Mouse (Mus musculus) mature B cell (primary cell): Measurements from ENCODE around the gene Gm14569.

Experiments
- in situ Hi-C: fragments of 300-500 bp; cut with MboI; formaldehyde crosslinking; loops from 2 replicates; pipeline ENCODE4 v1.14.3; 2019

Gm14569 gene

DNA sequence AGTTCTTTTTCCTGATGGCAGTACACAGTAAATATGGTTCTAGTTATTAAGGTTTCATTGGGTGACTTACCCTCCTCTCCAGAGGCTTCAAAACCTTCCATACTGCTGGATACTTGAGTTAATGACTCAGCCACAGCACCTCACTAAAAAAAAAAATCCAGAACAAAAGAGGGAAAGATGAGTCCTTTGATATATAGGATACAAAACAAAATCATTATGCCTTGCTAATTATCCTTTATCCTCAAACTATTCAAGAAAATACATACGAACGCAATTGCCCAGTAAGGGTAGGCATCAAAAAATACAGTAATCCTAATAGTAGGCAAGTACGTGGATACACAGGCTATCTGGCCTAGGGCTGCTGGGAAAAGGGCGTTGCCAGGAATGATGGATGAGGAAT, at the start of gene Gm14569:
Gene Gm14569, minus strand, starts transcription at position 101 of the 400 bp plus-strand sequence.
- in situ Hi-C loops: no loop called here

DNA sequence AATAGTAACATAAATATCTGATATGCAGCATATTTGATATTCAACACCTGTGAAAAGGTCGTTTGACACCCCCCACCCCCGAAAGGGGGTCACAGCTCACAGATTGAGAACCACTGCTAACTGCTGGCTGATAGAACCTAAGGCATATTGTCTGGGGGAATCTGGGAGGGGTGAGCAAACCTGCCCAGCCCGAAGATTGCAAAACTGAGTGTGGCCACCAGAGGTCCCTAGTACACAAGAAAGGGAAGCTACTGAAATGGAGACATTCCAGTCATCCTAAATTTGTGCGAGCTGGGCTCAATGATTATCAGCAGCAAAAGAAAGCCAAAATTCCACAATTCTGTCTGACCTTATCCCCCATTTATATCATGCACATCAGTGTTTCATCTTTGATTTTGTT, 42.9 kb upstream of the Gm14569 start:
- in situ Hi-C loops: no loop called here

DNA sequence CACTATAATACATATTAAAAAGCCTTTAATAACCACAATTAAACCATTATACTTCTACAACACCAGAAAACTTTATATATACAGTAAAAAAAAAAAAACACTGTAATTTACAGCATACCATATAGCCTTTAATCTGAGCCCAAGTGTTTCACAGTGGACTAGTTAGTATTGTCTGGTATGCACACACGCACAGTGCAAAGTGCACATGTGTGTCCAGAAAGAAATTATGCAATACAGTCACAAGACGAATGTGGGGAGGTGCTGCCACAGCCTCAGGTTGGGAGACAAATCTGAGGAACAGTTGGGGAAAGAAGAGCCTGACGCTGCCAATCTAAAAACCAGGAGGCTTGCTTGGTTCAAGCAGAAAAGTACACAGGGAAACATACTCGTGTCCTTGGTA, 42.1 kb upstream of the Gm14569 start:
- in situ Hi-C loops: no loop called here

DNA sequence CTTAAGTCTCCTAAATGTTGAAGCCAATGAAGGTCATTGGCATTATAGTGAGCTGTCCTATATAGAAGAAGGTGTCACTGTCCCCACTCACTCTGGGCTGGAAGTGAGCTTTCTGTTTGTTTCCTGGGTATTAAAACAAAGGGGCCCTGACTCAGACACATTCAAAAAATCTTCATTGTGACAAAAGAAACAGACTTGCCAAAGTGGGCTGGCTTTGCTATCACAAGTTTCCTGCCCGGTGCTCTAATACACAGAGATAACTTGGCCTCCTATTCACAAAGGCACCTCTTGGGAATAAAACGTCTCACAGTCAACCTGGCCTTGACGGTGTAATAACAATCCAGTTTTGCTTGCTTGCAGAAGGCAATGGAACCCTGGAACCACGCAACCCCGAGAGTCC, 38.6 kb upstream of the Gm14569 start:
- in situ Hi-C loops: no loop called here

DNA sequence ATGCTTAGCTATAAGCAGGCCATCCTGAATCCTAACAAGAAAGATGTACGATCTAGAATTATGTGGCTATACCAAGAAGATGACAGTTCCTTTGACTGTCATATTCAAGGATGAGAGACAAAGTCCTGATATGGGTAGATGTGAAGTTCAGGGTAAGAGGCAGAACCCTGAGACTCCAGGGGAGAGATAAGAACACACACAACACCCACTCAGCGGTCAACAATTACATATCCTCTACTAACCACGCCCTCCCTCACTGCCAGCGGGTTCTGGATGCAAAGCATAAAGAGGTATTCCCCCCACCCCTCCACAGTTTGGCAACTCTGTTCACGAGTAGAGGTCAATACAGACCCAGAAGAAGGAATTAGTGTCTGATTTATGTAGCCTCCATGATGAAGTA, 32.1 kb upstream of the Gm14569 start:
- in situ Hi-C loops: no loop called here

DNA sequence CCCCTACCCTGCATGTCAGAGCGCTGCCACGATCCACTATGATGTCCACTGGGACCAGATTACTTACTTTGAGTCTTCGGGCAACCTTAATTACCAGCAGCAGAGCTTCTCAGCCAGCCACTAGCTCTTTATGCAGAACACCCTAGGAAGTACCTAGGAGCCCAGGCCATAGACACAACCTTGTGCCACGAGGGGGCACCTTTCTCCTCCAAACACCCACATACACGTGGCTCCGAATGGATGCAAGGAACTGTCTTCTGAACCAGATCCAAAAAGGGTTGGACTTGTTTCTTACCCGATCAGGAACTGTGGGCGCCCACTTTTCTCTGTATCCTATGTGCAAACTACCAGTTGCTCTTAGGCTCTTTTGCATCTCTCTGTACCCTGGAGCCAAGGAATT, 22.1 kb upstream of the Gm14569 start:
- in situ Hi-C loops: no loop called here

DNA sequence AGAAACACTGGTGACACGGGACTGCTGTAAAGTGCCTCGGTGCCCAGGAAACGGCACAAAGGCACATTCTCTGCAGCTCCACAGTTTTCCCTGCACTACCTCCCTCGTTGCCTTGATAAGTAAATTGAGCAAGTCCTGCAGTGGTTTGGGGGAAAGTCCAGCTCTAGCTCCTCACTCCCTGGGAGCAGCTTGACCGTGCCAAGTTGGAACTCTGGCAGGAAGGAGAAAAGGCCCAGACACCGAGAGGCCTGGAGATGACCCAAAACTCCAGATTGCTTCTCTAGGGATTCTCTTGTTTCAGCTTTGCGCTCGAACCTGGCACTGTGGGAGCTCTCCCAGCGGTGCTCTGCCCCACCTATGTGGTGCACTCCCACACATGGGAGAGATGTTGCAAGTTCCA, 21.6 kb upstream of the Gm14569 start:
- in situ Hi-C loops: no loop called here

DNA sequence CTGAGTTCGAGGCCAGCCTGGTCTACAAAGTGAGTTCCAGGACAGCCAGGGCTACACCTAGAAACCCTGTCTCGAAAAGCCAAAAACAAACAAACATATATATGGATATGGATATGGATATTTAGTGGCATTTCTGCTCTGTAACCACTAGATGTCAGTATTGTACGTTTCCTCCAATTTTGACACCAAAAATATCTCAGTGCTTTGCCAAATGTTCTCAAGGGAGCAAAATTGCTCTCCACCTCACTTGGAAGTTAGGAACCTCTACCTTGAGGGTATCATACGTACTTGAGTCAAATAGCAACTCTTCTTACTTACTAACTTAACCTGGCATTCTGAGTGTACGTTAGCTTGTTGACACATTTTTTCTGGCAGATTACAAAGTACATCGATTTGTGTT, 15.2 kb upstream of the Gm14569 start:
- in situ Hi-C loops: no loop called here

DNA sequence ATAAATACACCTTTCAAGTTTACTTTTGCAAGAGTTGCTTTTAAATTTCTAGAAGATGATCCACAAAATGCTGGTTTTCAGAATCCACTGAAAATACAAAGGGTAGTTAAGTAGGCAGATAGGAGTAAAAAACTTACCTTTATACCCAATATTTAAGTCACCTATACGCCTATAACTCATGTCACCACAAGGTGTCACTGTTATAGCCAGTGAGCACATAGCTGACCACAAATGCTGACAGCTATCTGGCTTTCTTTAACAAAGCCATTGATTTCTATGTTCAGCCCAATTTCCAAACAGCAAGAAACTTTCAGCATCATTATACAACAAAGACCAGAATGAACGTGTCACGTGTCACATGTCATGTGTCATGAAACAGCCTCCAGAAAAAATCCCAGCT, 2.1 kb downstream of the Gm14569 start:
- in situ Hi-C loops: no loop called here

DNA sequence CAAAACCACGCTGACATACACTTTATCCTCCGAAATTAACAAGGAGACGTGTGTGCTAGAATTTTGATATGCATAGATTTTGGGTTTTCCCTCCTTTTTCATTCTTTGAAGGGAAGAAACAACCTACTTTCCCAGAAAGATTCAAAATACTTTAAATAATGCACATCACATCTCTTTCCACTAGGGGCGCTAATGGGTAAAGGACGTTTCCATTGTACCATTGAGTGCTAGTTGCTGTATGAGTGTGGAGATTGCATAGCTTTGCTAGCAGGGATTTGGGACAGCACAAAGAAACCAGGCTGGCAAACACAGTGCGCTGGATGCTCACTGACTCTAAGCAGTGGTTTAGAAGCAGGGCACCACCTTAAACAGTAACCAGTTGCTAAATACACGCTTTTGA, 3.6 kb downstream of the Gm14569 start:
- in situ Hi-C loops: no loop called here

DNA sequence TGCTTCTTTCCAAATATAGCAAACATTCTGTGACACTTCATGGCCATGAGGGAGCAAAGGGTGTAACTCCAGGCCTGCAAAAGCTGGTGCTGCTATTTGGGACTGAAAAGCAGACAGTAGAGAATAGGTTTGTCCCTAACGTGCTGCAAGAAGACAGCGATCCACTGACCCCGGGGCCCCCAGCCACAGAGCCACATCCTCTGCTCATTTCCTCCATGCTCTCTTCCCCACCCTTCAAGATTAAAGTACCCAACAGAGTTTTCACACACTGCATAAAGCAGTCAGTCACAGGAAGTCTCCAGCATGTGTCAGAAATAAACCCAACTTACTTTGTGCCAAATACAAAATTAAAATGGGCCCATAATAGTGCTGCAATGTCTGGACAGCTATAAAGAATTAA, 16.8 kb downstream of the Gm14569 start:
- in situ Hi-C loops: no loop called here

DNA sequence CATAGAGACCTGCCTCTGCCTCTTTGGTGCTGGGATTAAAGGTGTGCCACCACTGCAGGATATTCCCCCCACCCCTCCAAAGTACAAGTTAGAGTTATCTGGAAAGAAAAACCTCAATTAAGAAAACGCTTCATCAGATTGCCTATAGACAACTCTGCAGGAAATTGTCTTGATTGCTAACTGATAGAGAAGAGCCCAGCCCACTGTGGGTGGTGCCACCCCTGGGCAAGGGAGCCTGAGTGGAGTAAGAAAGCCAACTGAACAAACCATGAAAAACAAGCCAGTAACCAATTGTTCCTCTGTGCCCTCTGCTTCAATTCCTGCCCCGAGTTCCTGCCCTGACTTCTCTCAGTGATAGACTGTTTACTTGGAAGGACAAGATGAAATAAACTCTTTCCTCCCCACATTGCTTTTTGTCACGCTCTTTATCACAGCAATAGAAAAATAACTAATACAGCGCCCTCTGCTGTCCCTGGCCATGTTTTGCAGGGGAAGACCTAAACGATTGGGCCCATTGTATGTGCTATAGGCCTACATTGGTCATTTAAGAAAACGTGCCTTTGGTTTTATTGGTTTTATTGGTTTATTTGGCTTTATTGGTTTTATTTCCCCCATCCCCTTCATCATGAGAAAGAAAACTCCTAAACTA, 17.4 kb downstream of the Gm14569 start:
- in situ Hi-C loops: no loop called here

DNA sequence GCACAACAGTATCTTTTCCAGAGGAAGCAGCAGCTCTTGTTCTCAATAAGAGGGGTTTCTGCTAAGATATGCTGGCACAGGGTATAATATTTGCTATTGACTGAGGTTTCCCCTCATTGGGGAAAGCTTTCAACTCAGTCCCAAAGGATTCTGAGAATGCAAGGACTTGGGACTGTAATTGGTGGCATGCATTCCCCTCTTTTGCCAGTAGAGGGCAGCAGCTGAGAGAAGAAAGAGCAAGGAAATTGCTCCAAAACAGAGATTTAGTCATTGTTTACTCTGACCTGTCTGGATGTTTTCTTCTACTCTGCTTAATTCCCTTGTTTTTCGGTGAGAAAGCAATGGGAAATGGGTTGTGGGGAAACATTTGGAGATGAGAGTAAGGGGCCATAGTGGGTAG, 35.6 kb downstream of the Gm14569 start:
- in situ Hi-C loops: no loop called here

DNA sequence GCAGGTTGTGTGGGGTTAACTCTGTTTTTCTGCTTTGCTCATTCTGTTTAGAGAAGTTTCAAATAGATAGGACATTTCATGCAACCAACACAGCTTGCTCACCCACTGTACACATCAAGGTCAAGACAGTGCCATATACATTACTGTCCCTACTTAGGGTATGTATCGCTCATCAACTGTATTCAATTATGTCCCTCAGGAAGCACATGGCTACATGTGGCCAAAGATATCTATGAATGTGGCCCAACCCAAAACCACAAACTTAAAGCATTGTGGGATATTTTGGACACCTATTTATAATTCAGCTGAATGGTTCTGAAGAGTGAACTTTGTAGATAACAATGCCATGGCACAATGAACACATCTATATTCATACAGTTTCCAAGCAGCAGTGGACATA, 53.7 kb downstream of the Gm14569 start:
- in situ Hi-C loops: no loop called here

DNA sequence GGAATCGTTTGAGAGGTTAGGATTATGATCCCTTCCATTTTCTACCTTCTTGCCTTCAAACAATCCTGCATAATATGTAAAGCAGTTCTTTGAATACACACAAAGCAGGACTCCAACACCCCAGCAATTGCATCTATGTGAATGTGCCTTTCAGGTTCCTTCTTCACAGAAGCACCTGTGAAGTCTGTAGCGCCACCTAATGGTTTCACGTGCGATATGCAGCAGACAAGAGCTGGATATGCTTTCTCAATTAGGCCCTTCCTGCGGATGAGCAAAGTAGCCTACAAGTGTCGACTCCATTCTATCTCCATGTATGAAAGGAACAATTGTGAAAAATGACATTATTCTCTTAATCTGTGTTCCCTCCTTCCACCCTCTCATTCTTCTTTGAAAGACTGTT, 56.6 kb downstream of the Gm14569 start:
- in situ Hi-C loops: no loop called here

DNA sequence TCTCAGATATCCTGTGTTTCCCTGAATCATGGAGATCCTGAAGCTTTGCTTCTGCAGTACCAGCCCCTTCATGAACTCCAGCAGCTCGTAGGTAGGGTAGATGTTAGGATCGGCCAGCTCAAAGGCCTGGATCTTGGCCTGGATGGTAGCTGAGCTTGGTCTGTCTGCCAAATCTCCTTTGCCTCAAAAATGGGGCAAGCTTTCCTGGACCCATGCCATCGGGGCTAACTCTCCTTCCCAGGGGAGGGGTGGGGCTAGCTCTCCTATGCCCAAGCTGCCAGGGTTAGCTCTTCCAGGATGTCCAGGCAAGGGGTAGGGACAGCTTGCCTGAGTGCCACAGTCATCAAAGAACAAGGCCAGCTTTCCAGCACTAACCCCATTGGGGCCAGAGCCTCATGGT, 72.5 kb downstream of the Gm14569 start:
- in situ Hi-C loops: no loop called here

DNA sequence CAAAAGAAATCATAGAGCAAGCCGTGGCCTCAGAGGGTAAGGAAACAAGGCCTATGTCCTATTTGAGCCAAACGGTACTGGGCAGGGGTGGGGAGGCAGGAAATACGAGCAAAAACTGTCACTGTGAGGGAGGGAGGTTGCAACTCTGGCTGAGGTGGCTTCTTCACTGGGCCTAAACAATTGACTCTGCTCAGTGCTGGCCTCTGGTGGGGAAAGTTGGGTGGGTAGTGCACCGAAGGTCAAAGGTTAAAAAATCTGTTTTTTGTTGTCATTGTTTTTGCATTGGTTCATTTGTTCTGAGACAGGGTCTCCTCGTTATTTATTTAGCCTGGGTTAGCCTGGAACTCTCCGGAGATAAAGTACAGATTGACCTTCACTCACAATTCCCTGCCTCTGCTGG, 89.3 kb downstream of the Gm14569 start:
- in situ Hi-C loops: no loop called here

DNA sequence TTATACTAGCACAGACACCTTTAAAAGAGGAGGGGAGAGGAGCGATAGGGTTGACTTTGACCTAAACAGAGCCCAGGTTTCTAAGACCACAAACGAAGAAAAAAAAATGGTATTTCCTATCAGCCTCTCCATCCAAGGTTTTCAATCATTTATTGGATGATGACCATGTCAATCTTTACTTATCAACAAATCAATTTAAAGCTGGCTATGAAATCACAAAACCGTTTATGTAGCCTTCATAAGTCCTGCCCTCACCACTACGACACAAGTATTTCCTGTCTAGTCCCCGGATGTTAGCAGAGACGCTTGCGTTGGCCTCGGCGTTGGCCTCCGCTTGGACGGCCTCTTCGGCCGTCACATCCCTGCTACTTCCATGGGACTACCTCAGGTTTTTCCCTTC, 90.7 kb downstream of the Gm14569 start, which contains the start of gene Gm6268:
Gene Gm6268, plus strand, starts transcription at position 301 of the 400 bp plus-strand sequence.
- in situ Hi-C loops: no loop called here

DNA sequence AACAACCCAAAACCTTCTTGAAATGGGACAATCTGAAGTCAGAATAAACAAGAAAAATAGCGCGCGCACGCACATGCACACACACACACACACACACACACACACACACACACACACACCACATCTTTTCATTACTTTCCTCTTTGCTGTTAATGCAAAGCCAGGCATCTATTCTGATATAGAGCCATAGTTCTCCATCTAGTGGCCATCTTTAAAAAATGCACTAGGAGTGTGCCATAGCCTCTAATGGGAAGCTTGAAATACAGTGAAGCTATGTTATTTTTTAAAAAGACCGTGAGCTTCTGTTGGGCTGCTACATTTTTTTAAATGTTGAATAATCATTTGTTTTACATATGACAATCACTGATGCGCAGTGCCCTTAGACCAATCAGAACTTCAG, 98.4 kb downstream of the Gm14569 start:
- in situ Hi-C loops: no loop called here

DNA sequence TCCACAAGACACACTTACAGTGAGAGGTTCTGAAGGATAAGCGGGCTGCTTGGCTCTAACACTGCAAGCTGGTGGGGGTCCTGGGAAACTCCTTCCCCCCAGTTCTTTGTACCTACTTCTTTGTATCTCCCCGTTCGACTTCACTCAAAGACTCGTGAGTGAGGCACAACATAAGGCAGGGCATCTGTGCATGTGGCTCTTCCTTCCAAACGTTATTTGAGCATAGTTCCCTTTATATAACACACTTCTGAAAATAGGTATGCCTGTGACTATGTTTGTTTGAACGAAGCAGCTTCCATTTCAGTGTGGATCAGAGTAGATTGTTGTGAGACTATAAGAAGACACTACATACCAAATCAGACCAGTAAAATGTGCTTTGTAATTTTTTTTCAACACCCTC, 99.0 kb downstream of the Gm14569 start:
- in situ Hi-C loops: no loop called here

DNA sequence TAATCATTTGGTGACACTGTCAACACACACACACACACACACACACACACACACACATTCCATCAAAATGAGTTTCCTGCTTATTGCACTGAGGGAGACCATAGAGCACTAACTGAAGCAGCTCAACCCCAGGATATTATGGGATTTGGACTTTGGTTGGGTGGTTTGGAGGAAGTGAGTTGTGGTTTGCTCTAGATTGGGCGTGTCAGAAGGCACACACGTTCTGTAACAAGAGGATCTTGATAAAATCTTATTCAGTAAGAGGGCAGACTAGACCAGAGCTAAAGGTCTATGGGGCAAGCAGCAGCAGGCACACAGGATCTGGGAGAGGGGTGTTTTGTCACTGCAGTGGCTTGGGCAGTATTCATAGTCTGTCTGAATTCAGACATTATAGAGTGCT, 101.1 kb downstream of the Gm14569 start:
- in situ Hi-C loops: no loop called here

DNA sequence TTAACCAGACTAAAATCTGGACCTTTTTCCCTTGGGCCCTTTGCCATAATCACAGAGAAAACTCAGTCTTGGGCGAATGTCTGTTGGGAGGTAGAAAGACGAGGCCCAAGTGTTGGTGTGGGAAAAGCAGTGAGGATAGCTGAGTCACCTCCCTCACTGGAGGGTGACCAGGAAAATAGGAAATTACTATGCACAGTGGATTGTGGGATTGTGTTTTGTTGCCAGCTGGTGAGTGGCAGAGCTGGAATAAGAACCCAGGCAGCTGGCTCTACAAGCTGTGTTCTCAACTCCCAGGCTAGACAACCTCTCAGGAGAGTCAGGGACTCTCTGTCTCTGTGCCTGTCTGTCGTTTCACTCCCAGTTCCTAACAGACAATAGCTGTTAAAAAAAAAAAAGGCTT, 101.7 kb downstream of the Gm14569 start:
- in situ Hi-C loops: no loop called here

DNA sequence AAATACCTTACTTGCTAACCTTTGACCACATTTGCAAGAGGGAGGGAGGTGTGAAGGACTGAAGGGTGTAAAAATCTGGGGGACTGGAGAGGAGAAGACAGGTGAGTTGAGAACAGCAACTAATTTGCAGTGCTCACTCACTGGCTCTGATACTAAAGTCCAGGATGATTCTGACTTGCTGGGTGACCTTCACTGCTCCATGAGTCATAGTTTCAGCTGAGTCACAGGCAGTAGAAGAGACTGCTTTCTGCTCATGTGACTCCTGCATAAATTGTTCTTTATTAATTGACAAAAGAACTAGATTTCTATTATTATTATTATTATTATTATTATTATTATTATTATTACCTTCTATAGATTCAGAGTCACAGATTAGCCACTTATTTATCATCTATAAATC, 106.3 kb downstream of the Gm14569 start:
- in situ Hi-C loops: no loop called here
